Mouse (Mus musculus) kidney, postnatal 4 days (tissue): ENCODE results near the gene Crkl.
A peak's percentile ranks its signal among the peaks of the same experiment; 100 is the strongest.

Experiments used
- DNase-seq, 2 experiments: peaks; one replicate each; pipeline ENCODE4 v3.0.0; 2021; ENCODE audit warnings: mixed read lengths in 2 of 2

The Crkl gene

GRCm38 (mm10) chr16:17451541-17452372, at the start of gene Crkl:
Gene Crkl, plus strand, starts transcription at chr16:17451987.
- peak; percentile 98 to 99 for DNase-seq

- peak in 1 of 2 experiments; percentile 38 for DNase-seq
These were observed 48.9 kb upstream of the Crkl start for GRCm38 (mm10) chr16:17402855-17403254.

DNA sequence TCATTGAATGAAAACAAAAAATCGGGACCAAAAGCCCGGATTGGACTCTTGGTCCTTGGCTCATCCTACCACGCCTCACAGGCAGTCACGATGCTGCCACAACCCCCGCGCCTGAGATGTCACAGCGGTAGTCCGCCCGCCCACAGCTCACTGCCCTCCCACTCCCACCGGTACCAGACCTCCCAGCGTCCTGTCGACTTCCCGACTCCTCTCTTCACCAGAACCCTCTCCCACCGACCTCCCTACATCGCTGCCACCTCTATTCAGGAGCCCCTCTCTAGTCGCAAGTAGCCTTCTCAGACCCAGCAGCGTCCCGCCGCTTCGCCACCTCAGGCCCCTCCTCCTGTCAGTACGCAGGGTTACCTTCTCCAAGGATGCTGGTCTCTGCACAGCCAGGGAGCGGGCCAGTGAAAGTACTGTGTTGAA, 46.5 kb upstream of the Crkl start:
- peak; percentile 73 to 83 for DNase-seq

- peak; percentile 100 for DNase-seq
These were observed 45.9 kb upstream of the Crkl start, which contains the start of the genes Snap29 and Pi4ka for GRCm38 (mm10) chr16:17405736-17406443. Gene Snap29, plus strand, starts transcription at chr16:17405986. Gene Pi4ka, minus strand, starts transcription at chr16:17406314.

GRCm38 (mm10) chr16:17406512-17407231, 45.1 kb upstream of the Crkl start:
- peak in 1 of 2 experiments; percentile 8 for DNase-seq

GRCm38 (mm10) chr16:17409046-17409445, 42.7 kb upstream of the Crkl start:
- DNase-seq: no peak

- peak in 1 of 2 experiments; percentile 26 for DNase-seq
These were observed 41.6 kb upstream of the Crkl start for GRCm38 (mm10) chr16:17410209-17410608.

DNA sequence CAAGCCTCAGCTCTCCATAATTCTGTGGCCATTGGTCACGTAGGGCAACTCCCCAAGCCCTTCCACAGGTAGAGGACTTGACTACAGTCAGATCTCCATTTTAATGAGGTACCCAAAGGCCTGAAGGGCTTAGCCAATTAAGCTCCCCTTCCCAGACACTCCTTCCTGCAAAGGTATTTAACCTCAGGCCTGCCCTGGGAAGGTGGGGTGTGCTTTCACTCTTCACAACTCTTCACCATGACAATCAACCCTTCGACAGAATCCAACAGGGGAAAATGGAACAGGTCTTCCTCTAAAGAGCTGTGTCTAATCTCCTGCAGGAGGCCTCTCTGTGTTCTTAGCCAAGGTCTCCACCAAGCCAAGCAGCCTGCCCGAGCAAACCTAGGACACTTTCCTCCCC, 28.8 kb upstream of the Crkl start:
- no peak for DNase-seq

DNA sequence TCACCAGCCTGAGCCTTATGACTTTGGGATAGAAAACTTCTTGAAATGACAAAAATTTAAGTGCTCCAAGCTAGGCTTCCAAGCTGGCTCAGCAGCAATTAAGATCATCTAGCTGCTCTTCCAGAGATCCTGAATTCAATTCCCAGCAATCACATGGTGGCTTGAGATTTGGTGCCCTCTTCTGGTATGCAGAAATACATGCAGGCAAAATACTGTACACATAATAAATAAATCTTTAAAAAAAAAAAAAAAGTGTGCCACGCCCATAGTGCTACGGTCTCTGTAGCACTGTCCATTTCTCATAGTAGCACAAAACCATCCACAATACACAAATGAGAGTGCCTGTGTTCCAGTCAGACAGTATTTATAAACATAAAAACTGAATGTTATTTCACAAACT, 19.2 kb upstream of the Crkl start:
- DNase-seq: no peak

GRCm38 (mm10) chr16:17452373-17452715, 557 bp downstream of the Crkl start:
- DNase-seq: peak; percentile 65 to 79

DNA sequence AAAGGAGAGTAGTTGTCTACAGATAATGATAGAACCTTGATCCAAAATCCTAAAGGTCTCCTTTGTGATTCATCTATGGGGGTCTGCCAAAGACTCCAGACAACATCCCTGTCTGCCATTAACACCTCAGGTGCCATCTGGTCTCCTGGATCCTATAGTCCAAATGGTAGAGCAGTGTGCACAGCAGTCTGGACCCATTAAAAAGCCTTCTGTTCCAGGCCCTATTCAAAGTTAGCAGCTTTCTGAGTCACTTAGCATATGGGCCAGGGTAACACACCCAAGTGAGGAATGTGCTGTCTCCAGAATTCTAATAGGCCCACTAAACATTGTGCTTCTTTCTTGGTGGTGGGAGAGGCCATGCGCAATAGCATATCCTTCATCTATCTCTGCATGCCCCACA, 5.1 kb downstream of the Crkl start:
- no peak for DNase-seq

DNA sequence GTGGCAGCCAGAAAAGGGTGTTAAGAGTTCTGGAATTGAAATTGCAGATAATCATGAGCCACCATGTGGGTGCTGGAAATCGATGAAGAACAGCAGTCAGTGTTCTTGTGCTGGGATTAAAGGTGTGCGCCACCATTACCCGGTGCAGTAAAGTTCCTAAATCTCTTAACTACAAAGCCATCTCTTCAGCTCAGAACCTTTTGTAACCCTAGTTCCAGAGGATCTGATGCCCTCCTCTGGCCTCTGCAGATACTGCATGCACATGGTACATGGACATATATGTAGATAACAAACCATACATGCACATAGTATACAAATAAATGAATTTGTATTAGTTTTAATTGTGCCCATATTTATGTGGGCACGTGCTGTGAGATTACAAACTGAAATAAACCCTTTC, 8.5 kb downstream of the Crkl start:
- peak; percentile 49 to 65 for DNase-seq

DNA sequence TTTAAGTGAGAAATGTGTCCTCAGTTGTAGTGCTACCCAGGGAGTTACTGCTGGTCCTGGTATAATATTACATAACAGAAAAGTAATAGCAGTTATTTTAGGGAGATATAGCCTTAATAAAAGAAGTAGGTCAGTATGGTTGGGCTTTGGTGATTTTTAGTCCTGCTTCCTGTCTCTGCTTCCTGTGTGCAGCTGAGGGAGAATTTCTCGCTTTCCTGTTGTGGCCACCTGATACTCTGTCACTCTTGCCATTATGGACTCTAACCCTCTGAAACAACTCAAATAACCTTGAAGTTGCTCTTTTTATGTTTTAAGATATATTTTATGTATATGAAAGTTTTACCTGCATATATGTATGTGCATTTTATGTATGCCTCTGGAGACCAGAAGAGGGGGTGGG, 9.8 kb downstream of the Crkl start:
- no peak for DNase-seq

DNA sequence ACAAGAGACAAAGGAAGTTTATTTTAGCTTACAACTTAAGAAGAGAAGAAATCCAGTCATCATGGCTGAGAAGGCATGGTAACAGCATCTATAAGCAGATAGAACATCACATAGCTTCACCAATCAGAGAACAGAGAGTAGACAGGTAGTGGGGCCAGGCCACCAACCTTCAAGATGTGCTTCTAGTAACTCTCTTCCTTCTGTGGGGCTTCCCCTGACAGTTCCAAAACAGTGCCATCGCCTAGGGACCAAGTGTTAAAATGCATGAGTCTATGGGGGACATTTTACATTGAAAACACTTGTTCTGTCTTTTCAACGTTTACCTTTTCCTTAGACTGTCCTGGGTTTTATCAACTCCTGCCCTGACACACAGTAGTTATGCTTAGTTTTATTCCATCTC, 11.4 kb downstream of the Crkl start:
- no peak for DNase-seq

DNA sequence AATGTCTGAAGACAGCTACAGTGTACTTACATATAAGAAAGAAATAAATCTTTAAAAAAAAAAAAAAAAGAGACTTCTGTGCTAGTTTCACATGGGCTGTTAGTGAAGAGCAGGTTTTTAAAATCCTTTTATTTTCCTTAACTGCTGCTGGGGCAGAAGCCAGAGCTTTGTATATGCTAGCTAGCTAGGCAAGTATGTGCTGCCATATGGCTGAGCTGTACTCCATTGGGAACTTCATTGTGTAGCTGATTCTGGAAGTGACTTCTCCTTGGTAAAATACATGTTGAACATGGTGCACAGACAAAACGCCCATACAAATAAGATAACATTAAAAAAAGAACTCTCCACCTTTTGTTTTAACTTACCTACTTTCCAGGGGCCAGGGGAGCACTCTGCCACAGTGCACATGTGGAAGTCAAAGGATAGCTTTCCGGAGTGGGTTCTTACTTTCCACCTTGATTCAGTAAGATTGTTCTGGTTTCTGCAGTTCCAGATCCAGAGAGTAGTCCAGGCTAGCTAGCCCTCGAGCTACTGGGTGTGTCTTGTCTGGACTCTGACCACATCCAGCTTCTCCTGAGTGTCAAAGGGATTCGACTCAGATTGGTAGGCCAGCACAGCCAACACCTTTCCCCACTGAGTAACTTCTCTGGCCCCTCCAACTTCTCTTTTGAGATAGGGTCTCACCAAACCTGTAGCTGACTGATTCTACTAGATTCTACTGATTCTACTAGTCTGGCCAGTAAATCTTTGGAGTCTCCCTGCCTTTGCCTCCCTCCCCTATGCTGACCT, 15.3 kb downstream of the Crkl start:
- DNase-seq: no peak

- no peak for DNase-seq
These were observed 20.7 kb downstream of the Crkl start for GRCm38 (mm10) chr16:17472498-17472897.

DNA sequence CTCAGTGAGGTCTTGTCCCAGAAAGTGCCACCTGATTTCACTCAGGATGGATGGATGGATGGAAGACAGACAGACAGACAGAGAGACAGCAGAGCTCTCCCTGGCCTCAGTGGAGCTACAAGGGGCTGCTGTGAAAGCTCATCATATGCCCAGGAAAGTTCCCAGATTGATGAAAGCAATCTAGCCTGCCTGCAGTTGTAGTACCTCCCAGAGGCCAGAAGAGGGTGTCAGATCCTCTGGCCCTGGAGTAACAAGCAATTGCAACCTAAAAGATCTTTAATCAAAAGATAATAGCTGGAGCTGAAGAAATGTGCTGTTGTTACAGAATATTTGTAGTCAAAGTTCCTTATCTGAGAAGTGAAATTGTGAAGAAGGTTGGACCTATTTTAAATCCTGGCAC, 22.3 kb downstream of the Crkl start:
- DNase-seq: peak; percentile 56 to 62

DNA sequence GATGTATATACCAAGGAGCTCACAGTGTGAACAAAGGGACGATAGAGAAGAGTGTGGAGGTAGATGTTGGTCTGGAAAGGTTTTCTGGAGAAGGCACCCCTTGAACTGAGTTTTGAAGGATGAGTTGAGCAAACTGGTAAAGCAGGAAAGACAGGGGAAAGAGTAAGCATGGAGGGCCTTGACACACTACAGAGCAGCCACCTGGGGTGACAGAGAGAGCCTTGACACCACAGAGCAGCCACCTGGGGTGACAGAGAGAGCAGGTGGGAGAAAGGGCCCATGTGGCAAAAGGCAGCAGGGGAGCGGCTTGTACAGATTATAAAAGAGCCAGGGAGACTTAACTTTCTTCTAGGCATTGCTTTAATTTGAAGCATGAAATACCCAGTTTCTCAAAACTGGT, 23.0 kb downstream of the Crkl start:
- no peak for DNase-seq

DNA sequence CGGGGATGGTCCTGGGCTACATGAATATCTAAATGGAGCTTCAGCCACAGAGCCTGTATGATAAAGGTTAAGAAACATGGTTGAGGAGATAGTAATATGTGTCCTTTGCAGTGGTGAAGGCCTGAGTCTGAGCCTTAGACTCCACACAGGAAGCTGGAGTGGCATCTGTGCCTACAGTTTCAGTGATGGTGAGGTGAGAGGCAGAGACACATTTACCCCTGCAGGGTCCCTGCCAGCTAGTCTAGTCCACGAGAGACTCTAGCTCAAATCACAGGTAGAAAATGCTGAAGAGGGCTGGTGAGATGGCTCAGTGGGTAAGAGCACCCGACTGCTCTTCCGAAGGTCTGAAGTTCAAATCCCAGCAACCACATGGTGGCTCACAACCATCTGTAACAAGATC, 23.5 kb downstream of the Crkl start:
- DNase-seq: no peak

DNA sequence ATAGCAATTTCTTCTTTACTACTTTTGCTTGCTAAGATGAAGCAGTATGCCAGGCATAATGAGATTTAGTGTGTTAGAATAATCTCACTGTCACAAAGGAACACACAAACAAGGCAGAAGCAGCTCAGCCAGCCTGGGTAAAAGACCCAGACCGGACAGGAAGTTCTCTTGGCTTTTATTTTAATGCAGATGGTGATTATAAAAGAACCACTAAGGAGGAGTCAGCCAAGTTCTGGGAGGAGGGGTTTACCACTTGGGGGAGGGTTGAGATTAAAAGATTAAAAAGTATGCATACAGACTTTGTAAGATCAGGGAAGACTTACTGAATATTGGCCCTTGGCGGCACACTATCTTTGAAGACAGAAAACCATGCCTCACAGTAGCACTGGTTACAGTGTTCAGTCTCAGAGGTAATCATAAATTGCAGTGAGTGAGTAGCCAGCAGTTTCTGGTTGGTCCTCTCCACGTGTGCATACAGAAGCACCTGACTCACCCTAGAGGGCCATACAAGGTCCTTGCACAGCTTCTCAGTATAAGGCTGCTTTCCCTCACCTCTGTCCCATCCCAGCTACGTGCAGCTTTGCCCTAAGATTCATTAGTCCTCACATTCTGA, 26.6 kb downstream of the Crkl start:
- DNase-seq: no peak

DNA sequence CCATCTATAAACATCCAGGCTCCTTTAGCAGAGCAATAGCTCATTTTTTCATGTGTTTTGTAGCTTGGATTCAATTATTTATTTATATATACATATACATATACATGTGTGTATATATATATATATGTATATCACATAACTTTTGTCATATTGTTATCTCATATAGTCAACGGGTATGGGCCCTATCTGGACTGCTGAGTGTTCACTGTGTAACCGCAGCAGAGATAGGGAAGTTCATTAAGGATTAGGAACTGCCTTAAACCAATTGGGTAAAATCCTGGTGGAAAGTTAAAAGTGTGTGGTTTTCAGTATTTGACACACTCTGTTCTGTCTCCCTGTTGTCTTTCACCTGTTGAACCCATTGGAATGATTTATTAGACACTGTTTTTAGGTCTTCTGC, 29.7 kb downstream of the Crkl start:
- no peak for DNase-seq

DNA sequence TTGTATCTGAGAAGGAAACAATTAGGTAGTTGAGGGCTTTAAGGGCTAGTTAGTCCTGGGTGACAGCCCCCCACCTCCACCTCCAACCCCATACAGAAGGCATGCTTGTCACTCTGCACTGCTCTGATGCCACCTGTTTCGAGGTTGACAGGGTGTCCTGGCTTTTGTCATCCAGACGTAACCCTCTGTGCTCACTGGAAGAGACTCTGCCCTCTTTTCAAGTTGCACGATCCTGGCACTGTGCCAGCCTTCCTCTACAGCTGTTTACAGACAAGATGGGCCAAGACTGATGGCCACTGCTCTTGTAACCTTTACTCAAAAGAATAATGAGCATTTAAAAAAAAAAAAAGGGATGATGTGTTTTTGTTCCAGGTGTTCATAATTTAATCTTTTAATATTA, 34.7 kb downstream of the Crkl start:
- DNase-seq: peak; percentile 66 to 74
